Mouse (Mus musculus) hindbrain, embryonic 15.5 days (tissue): Measurements from ENCODE around the gene Hoxd10. TPM values are rescaled to one million over a fixed set of nuclear protein-coding genes. Genes with fewer than 3 reads are reported as not detected.

Experiments used
- ATAC-seq: fragments of 200-750 bp; cut with Nextera tagmentation; 2 replicates; pipeline ENCODE4 v1.8.0; 2017; ENCODE audit warnings: low read depth, moderate number of reproducible peaks, moderate TSS enrichment; ENCODE audit not compliant: low FRiP score
- H3K27ac ChIP-seq: fragments of 300-500 bp; sonication (generic); replicated peaks from 2 replicates; pipeline ENCODE4 v1.5.1; 2015; ENCODE audit warnings: mild to moderate bottlenecking, inconsistent platforms
- H3K27me3 ChIP-seq: fragments of 300-500 bp; sonication (generic); 2 replicates; pipeline ENCODE4 v1.6.1; 2015; ENCODE audit warnings: control low read depth, inconsistent platforms
- H3K36me3 ChIP-seq: fragments of 300-500 bp; sonication (generic); 2 replicates; pipeline ENCODE4 v1.6.1; 2015; ENCODE audit warnings: control low read depth, inconsistent platforms
- H3K4me1 ChIP-seq: fragments of 300-500 bp; sonication (generic); replicated peaks from 2 replicates; pipeline ENCODE4 v1.6.1; 2015; ENCODE audit warnings: control low read depth, inconsistent platforms
- H3K4me2 ChIP-seq: fragments of 300-500 bp; sonication (generic); 2 replicates; pipeline ENCODE4 v1.6.1; 2015; ENCODE audit warnings: moderate library complexity, mild to moderate bottlenecking, inconsistent platforms
- H3K4me3 ChIP-seq: fragments of 300-500 bp; sonication (generic); 2 replicates; pipeline ENCODE4 v1.5.1; 2015; ENCODE audit warnings: mild to moderate bottlenecking, inconsistent platforms
- H3K9ac ChIP-seq: fragments of 300-500 bp; sonication (generic); 2 replicates; pipeline ENCODE4 v1.6.1; 2015; ENCODE audit warnings: inconsistent platforms
- H3K9me3 ChIP-seq: fragments of 300-500 bp; sonication (generic); 2 replicates; pipeline ENCODE4 v1.6.1; 2016; ENCODE audit warnings: control low read depth, inconsistent platforms
- WGBS: fragments of 180-500 bp; shearing (Covaris S2); methylation state at CpG from one replicate; pipeline ENCODE4 v1.1.7; 2015; 5-methylcytosine and 5-hydroxymethylcytosine counted together
- polyA plus RNA-seq: library from polyadenylated mRNA; unstranded; fragments of >200 nt; fragmentation: Nextera tagmentation; extraction: Ambion mirVana; gene quantifications from 2 replicates; pipeline ENCODE4 v1.2.1, GENCODE M21; 2015

Hoxd10 gene
- polyA plus RNA-seq, 1 experiment from 2014 or later, result not detected

GRCm38 (mm10) chr2:74713239-74714150 lies 21.8 kb downstream of the Hoxd10 start:
- H3K4me1 ChIP-seq, result peaks cover 12% of the 10 kb centered on the region
- no peak overlapping the region for H3K4me2 ChIP-seq
- no peak overlapping the region for H3K9ac ChIP-seq
- peaks cover 81% of the 10 kb centered on the region for H3K27me3 ChIP-seq
- H3K27ac ChIP-seq, result no peak overlapping the region; the same call in 1 of the 2 replicates
- peak overlapping the region; percentile 34 for H3K4me3 ChIP-seq
- no peak for ATAC-seq
- WGBS, result 6% methylated on average over 19 of the region's 19 CpGs
- H3K36me3 ChIP-seq, result no peaks in the 10 kb centered on the region
- H3K9me3 ChIP-seq, result no peaks in the 10 kb centered on the region

GRCm38 (mm10) chr2:74714156-74714789 lies 22.5 kb downstream of the Hoxd10 start:
- Histone ChIP-seq H3K4me2 (peak overlapping the region; percentile 66; the same call in 1 of the 2 replicates), H3K9ac (no peak overlapping the region), H3K27me3 (peaks cover 81% of the 10 kb centered on the region), H3K27ac (no peak overlapping the region; the same call in 1 of the 2 replicates), H3K36me3 (no peaks in the 10 kb centered on the region), H3K9me3 (no peaks in the 10 kb centered on the region), H3K4me3 (peak overlapping the region; percentile 34), H3K4me1 (peaks cover 12% of the 10 kb centered on the region)
- no peak for ATAC-seq
- WGBS, result 6% methylated on average over 18 of the region's 18 CpGs

GRCm38 (mm10) chr2:74714881-74715280 lies 23.2 kb downstream of the Hoxd10 start:
- Histone ChIP-seq H3K4me3 (0 out of 2 replicates have a peak overlapping the region, but pooled peaks have one; percentile 34), H3K36me3 (no peaks in the 10 kb centered on the region), H3K9ac (no peak overlapping the region), H3K27ac (no peak overlapping the region), H3K27me3 (peaks cover 80% of the 10 kb centered on the region), H3K9me3 (no peaks in the 10 kb centered on the region), H3K4me2 (peak overlapping the region; percentile 66), H3K4me1 (peaks cover 12% of the 10 kb centered on the region)
- under 1% methylated on average over 14 of the region's 14 CpGs for WGBS
- ATAC-seq, result no peak; the same call in 1 of the 2 replicates

- Histone ChIP-seq H3K4me3 (peak overlapping the region; percentile 37), H3K4me2 (peak overlapping the region; percentile 66), H3K9me3 (no peaks in the 10 kb centered on the region), H3K9ac (no peak overlapping the region), H3K36me3 (no peaks in the 10 kb centered on the region), H3K4me1 (peaks cover 12% of the 10 kb centered on the region), H3K27me3 (peaks cover 78% of the 10 kb centered on the region), H3K27ac (no peak overlapping the region)
- 3% methylated on average over 26 of the region's 26 CpGs for WGBS
- peak; percentile 76 for ATAC-seq
These were observed 23.9 kb downstream of the Hoxd10 start for GRCm38 (mm10) chr2:74715504-74716241.

- Histone ChIP-seq H3K4me1 (peaks cover 5% of the 10 kb centered on the region), H3K4me2 (no peak overlapping the region)
These were observed 28.7 kb downstream of the Hoxd10 start for GRCm38 (mm10) chr2:74720384-74720783.

GRCm38 (mm10) chr2:74720955-74721491 lies 29.3 kb downstream of the Hoxd10 start:
- H3K4me3 ChIP-seq, result no peak overlapping the region
- H3K9ac ChIP-seq, result no peak overlapping the region

More at GRCm38 (mm10) chr2:74720384-74720783, 28.7 kb downstream of the Hoxd10 start:
- peaks cover 84% of the 10 kb centered on the region for H3K27me3 ChIP-seq
- no peak overlapping the region for H3K9ac ChIP-seq
- H3K4me3 ChIP-seq, result no peak overlapping the region
- no peaks in the 10 kb centered on the region for H3K9me3 ChIP-seq
- ATAC-seq, result no peak
- WGBS, result 10% methylated on average over 2 of the region's 2 CpGs
- H3K36me3 ChIP-seq, result no peaks in the 10 kb centered on the region
- no peak overlapping the region for H3K27ac ChIP-seq

GRCm38 (mm10) chr2:74721882-74722281 lies 30.2 kb downstream of the Hoxd10 start:
- peaks cover 9% of the 10 kb centered on the region for H3K4me1 ChIP-seq
- ATAC-seq, result no peak
- peaks cover 79% of the 10 kb centered on the region for H3K27me3 ChIP-seq
- 0 out of 2 replicates have a peak overlapping the region, but pooled peaks have one; percentile 1 for H3K4me2 ChIP-seq
- H3K9me3 ChIP-seq, result no peaks in the 10 kb centered on the region
- H3K27ac ChIP-seq, result no peak overlapping the region
- H3K4me3 ChIP-seq, result no peak overlapping the region
- H3K36me3 ChIP-seq, result no peaks in the 10 kb centered on the region
- no peak overlapping the region for H3K9ac ChIP-seq
- WGBS, result 13% methylated on average over 6 of the region's 6 CpGs

More at GRCm38 (mm10) chr2:74720955-74721491, 29.3 kb downstream of the Hoxd10 start:
- no peaks in the 10 kb centered on the region for H3K9me3 ChIP-seq
- no peak for ATAC-seq
- H3K4me1 ChIP-seq, result peaks cover under 1% of the 10 kb centered on the region
- no peak overlapping the region for H3K27ac ChIP-seq
- peaks cover 79% of the 10 kb centered on the region for H3K27me3 ChIP-seq
- WGBS, result 17% methylated on average over 5 of the region's 5 CpGs
- H3K4me2 ChIP-seq, result 0 out of 2 replicates have a peak overlapping the region, but pooled peaks have one; percentile 6
- H3K36me3 ChIP-seq, result no peaks in the 10 kb centered on the region

- H3K4me1 ChIP-seq, result peaks cover 16% of the 10 kb centered on the region
- peak overlapping the region; percentile 4; the same call in 1 of the 2 replicates for H3K4me3 ChIP-seq
These were observed 31.2 kb downstream of the Hoxd10 start for GRCm38 (mm10) chr2:74722949-74723348.

GRCm38 (mm10) chr2:74724244-74725015 lies 32.7 kb downstream of the Hoxd10 start:
- H3K4me3 ChIP-seq, result no peak overlapping the region
- H3K4me2 ChIP-seq, result peak overlapping the region; percentile 28
- peaks cover 16% of the 10 kb centered on the region for H3K4me1 ChIP-seq
- no peaks in the 10 kb centered on the region for H3K9me3 ChIP-seq
- WGBS, result 16% methylated on average over 7 of the region's 7 CpGs
- H3K27ac ChIP-seq, result peak overlapping the region; percentile 56
- H3K36me3 ChIP-seq, result no peaks in the 10 kb centered on the region
- H3K9ac ChIP-seq, result no peak overlapping the region
- ATAC-seq, result no peak
- peaks cover 77% of the 10 kb centered on the region for H3K27me3 ChIP-seq

More at GRCm38 (mm10) chr2:74722949-74723348, 31.2 kb downstream of the Hoxd10 start:
- H3K4me2 ChIP-seq, result peak overlapping the region; percentile 28
- H3K27me3 ChIP-seq, result peaks cover 75% of the 10 kb centered on the region
- no peak overlapping the region for H3K9ac ChIP-seq
- no peak overlapping the region for H3K27ac ChIP-seq
- no peak for ATAC-seq
- H3K36me3 ChIP-seq, result no peaks in the 10 kb centered on the region
- 8% methylated on average over 8 of the region's 8 CpGs for WGBS
- no peaks in the 10 kb centered on the region for H3K9me3 ChIP-seq

GRCm38 (mm10) chr2:74725171-74725570 lies 33.4 kb downstream of the Hoxd10 start:
- Histone ChIP-seq H3K4me2 (peak overlapping the region; percentile 60), H3K9me3 (no peaks in the 10 kb centered on the region), H3K9ac (peak overlapping the region; percentile 30; the same call in 1 of the 2 replicates), H3K27ac (peak overlapping the region; percentile 78), H3K27me3 (peaks cover 74% of the 10 kb centered on the region), H3K4me1 (peaks cover 16% of the 10 kb centered on the region), H3K36me3 (no peaks in the 10 kb centered on the region), H3K4me3 (peak overlapping the region; percentile 14)
- no peak for ATAC-seq
- 5% methylated on average over 17 of the region's 17 CpGs for WGBS
